Mouse (Mus musculus): ENCODE data around the gene Ifna7.

DNA sequence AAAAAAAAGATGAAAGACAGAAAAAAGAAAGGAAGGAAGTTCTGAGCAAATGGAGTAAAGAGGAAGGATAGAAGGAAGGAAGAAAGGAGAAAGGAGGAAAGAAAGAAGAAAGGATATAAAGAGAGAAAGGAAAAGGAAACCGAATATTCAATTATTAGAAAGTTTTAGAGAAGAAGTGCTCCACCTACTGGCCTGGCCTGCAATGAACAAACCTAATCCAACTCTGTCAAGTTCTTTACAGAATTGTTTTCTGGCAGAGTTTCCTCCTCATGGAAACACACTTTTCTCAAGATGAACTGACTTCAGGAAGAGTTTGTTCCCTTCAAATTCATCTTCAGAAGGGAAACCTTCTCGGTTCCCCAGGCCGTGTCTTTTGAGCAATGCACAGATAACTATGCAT, 22.8 kb downstream of the Ifna7 start:
- TF ChIP-seq POLR2A (IDR thresholded peaks at IDR 0.05; ENCODE audit: borderline replicate concordance, extremely low read depth, insufficient read depth, insufficient read length, poor library complexity, severe bottlenecking) (no peak), CTCF (IDR thresholded peaks at IDR 0.05; ENCODE audit: borderline replicate concordance, extremely low read depth, insufficient read depth, insufficient read length) (peak; percentile 31; the same call in 1 of the 2 replicates)
